Mouse (Mus musculus) heart, embryonic 14.5 days (tissue): Measurements from ENCODE around the gene Wnt9b. TPM values are rescaled to one million over a fixed set of nuclear protein-coding genes. Genes with fewer than 3 reads are reported as not detected.

Experiments used
- ATAC-seq: fragments of 200-750 bp; cut with Nextera tagmentation; 2 replicates; pipeline ENCODE4 v1.8.0; 2017; ENCODE audit warnings: low read depth, moderate TSS enrichment; ENCODE audit not compliant: insufficient number of reproducible peaks, insufficient read depth, low FRiP score
- H3K27ac ChIP-seq, 2 experiments: fragments of 200-500 bp in 1 of 2; fragments of 300-500 bp in 1 of 2; sonication (generic) in 1 of 2; replicated peaks in 1 of 2; 2 replicates each; pipeline ENCODE4 v1.5.1; 2012 to 2014; ENCODE audit warnings: low read depth in 2 of 2, low read length in 2 of 2, control low read depth in 1 of 2, mild to moderate bottlenecking in 1 of 2, mixed read lengths in 1 of 2; ENCODE audit not compliant: control insufficient read depth in 1 of 2, insufficient read depth in 1 of 2
- H3K27me3 ChIP-seq: fragments of 300-500 bp; sonication (generic); 2 replicates; pipeline ENCODE4 v1.6.1; 2014; ENCODE audit warnings: mild to moderate bottlenecking, low read length, control low read depth; ENCODE audit not compliant: control insufficient read depth, insufficient read depth
- H3K36me3 ChIP-seq: fragments of 300-500 bp; sonication (generic); 2 replicates; pipeline ENCODE4 v1.6.1; 2014; ENCODE audit warnings: mild to moderate bottlenecking, control low read depth, low read length, mixed read lengths; ENCODE audit not compliant: control insufficient read depth, insufficient read depth
- H3K4me1 ChIP-seq, 2 experiments: fragments of 200-500 bp in 1 of 2; fragments of 300-500 bp in 1 of 2; sonication (generic) in 1 of 2; 2 replicates each; pipeline ENCODE4 v1.6.1; 2012 to 2014; ENCODE audit warnings: low read length in 2 of 2, control low read depth in 1 of 2, mixed read lengths in 1 of 2; ENCODE audit not compliant: control insufficient read depth in 2 of 2, insufficient read depth in 2 of 2
- H3K4me2 ChIP-seq: fragments of 300-500 bp; sonication (generic); 2 replicates; pipeline ENCODE4 v1.6.1; 2014; ENCODE audit warnings: mild to moderate bottlenecking, low read length
- H3K4me3 ChIP-seq, 2 experiments: fragments of 200-500 bp in 1 of 2; fragments of 300-500 bp in 1 of 2; sonication (generic) in 1 of 2; 2 replicates each; pipeline ENCODE4 v1.5.1; 2012 to 2014; ENCODE audit warnings: low read length in 2 of 2, mild to moderate bottlenecking in 2 of 2, control low read depth in 1 of 2, low read depth in 1 of 2, moderate library complexity in 1 of 2; ENCODE audit not compliant: control insufficient read depth in 1 of 2, insufficient read depth in 1 of 2
- H3K9ac ChIP-seq: fragments of 300-500 bp; sonication (generic); 2 replicates; pipeline ENCODE4 v1.6.1; 2014; ENCODE audit warnings: mild to moderate bottlenecking, low read length
- H3K9me3 ChIP-seq: fragments of 300-500 bp; sonication (generic); 2 replicates; pipeline ENCODE4 v1.6.1; 2016; ENCODE audit warnings: low read length, control low read depth; ENCODE audit not compliant: control insufficient read depth
- WGBS: fragments of 180-500 bp; shearing (Covaris S2); extraction: QIAGEN DNeasy Blood & Tissue Kit; methylation state at CpG from one replicate; pipeline ENCODE4 v1.1.7; 2014; 5-methylcytosine and 5-hydroxymethylcytosine counted together
- polyA plus RNA-seq: library from polyadenylated mRNA; unstranded; fragments of >200 nt; fragmentation: Nextera tagmentation; extraction: Ambion mirVana; gene quantifications from 2 replicates; pipeline ENCODE4 v1.2.1, GENCODE M21; 2014

Wnt9b gene
- polyA plus RNA-seq, result 0.45 and 0.65 TPM in 2 replicates

DNA sequence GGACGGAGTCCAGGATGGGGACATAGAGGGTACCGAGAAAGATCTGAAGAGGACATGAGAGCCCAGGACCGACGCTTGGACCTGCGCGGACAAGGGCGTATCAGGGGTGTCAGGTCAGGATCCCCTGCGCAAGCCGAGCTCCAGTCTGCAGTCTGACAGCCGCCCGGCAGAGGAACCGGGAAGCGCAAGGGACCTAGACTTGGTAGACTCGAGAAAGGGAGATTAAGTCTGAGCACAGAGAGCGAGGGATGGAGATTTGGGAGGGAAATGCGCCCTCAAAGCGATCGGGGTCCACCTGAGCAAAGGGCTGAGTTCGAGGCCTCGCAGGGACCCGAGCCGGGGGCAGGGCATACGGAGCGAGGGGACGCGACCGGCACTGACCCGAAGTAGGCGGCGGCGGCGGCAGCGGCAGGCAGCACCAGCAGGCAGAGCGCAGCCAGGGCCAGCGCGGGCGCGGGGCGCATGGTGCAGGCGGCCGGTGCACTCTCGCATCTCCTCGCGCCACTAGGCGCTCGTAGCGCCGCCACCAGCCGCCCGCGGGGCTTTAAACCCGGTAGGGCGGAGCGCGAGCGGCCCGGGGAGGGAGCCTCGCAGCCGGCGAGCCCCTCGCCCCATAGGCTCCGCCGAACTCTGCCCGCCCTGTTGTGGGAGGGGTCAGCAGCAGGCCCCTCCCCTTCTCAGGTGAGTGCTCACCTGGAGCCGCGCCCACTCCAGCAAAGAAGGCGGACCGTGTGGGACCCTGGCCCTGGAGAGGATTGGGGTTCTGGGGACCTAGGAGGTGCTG is at the start of gene Wnt9b:
TSS of gene Wnt9b (minus strand) at position 516 of the 784 bp plus-strand sequence.
- Histone ChIP-seq H3K4me3 (peak within 1 kb of the TSS; percentile 42 to 47), H3K9me3 (no peaks in the 10 kb centered on the region), H3K36me3 (no peaks in the 10 kb centered on the region), H3K27me3 (peaks cover 84% of the 10 kb centered on the region), H3K4me1 (peaks cover 0 to 7% of the 10 kb centered on the region in 2 experiments; a peak in 2 of 4 replicates), H3K27ac (no peak within 1 kb of the TSS), H3K4me2 (peak within 1 kb of the TSS; percentile 75), H3K9ac (peak within 1 kb of the TSS; percentile 53)
- ATAC-seq, result no peak
- 1% methylated on average over 65 of the region's 68 CpGs for WGBS

- H3K4me3 ChIP-seq, result no peak overlapping the region
- no peaks in the 10 kb centered on the region for H3K4me1 ChIP-seq
- no peak for ATAC-seq
- H3K4me2 ChIP-seq, result no peak overlapping the region
- WGBS, result 54% methylated on average over 5 of the region's 5 CpGs
- no peak overlapping the region for H3K9ac ChIP-seq
- peaks cover 37% of the 10 kb centered on the region for H3K27me3 ChIP-seq
- H3K9me3 ChIP-seq, result no peaks in the 10 kb centered on the region
- H3K36me3 ChIP-seq, result no peaks in the 10 kb centered on the region
- no peak overlapping the region for H3K27ac ChIP-seq
These were observed 40.3 kb upstream of the Wnt9b start for GRCm38 (mm10) chr11:103789951-103790350.

- WGBS, result 54% methylated on average over 9 of the region's 9 CpGs
- Histone ChIP-seq H3K4me1 (peaks cover 0 to 4% of the 10 kb centered on the region in 2 experiments; a peak in 1 of 4 replicates), H3K9me3 (no peaks in the 10 kb centered on the region), H3K36me3 (no peaks in the 10 kb centered on the region), H3K4me3 (no peak overlapping the region), H3K4me2 (no peak overlapping the region), H3K27ac (no peak overlapping the region), H3K9ac (no peak overlapping the region), H3K27me3 (peaks cover 51% of the 10 kb centered on the region)
- no peak for ATAC-seq
These were observed 30.5 kb upstream of the Wnt9b start for GRCm38 (mm10) chr11:103780152-103780551.

GRCm38 (mm10) chr11:103774228-103774530 is 24.6 kb upstream of the Wnt9b start:
- no peak for ATAC-seq
- under 1% methylated on average over 19 of the region's 19 CpGs for WGBS
- Histone ChIP-seq H3K9me3 (no peaks in the 10 kb centered on the region), H3K4me2 (peak overlapping the region; percentile 58), H3K4me3 (peak overlapping the region in 1 of 2 experiments; percentile 32; a peak in 3 of 4 replicates), H3K4me1 (peaks cover 2 to 13% of the 10 kb centered on the region in 2 experiments; a peak in 3 of 4 replicates), H3K27ac (no peak overlapping the region), H3K27me3 (peaks cover 93% of the 10 kb centered on the region), H3K9ac (no peak overlapping the region), H3K36me3 (no peaks in the 10 kb centered on the region)

GRCm38 (mm10) chr11:103773387-103774227 is 24.0 kb upstream of the Wnt9b start, which contains the start of gene Wnt3:
Gene Wnt3, plus strand, starts transcription at chr11:103774150.
- H3K36me3 ChIP-seq, result no peaks in the 10 kb centered on the region
- peak within 1 kb of the TSS; percentile 58 for H3K4me2 ChIP-seq
- H3K9me3 ChIP-seq, result no peaks in the 10 kb centered on the region
- H3K4me1 ChIP-seq, result peaks cover 2 to 13% of the 10 kb centered on the region in 2 experiments; a peak in 3 of 4 replicates
- under 1% methylated on average over 60 of the region's 60 CpGs for WGBS
- 0 out of 2 replicates have a peak within 1 kb of the TSS, but pooled peaks have one; percentile 8 for H3K9ac ChIP-seq
- H3K27me3 ChIP-seq, result peaks cover 97% of the 10 kb centered on the region
- no peak for ATAC-seq
- H3K27ac ChIP-seq, result no peak within 1 kb of the TSS
- peak within 1 kb of the TSS; percentile 0 to 32; a peak in 3 of 4 replicates for H3K4me3 ChIP-seq

GRCm38 (mm10) chr11:103772505-103773386 is 23.1 kb upstream of the Wnt9b start:
- H3K4me2 ChIP-seq, result peak overlapping the region; percentile 58
- H3K4me1 ChIP-seq, result peaks cover 2 to 13% of the 10 kb centered on the region in 2 experiments; a peak in 3 of 4 replicates
- no peak for ATAC-seq
- 2% methylated on average over 23 of the region's 23 CpGs for WGBS
- peaks cover 95% of the 10 kb centered on the region for H3K27me3 ChIP-seq
- no peaks in the 10 kb centered on the region for H3K36me3 ChIP-seq
- no peaks in the 10 kb centered on the region for H3K9me3 ChIP-seq
- H3K9ac ChIP-seq, result 0 out of 2 replicates have a peak overlapping the region, but pooled peaks have one; percentile 8
- H3K4me3 ChIP-seq, result peak overlapping the region in 1 of 2 experiments; percentile 32; a peak in 2 of 4 replicates
- H3K27ac ChIP-seq, result no peak overlapping the region
